8 mouse cellular contexts compared by ENCODE assay signal in genomic region chr7:110164712-110165122, GRCm38 (mm10). TPM values are rescaled to one million over a fixed set of nuclear protein-coding genes. Genes with fewer than 3 reads are reported as not detected.
DNase-seq lines count a peak whose midpoint lies in the region; ATAC-seq lines count a peak whose summit lies in the region.

No protein-coding gene starts in this region.

- intact Hi-C loops in gastrocnemius, postnatal 14 days (cut with DNase I; ENCODE audit: low total_unique reads): no loop called here
- intact Hi-C loops in left cerebral cortex, postnatal 10 days (cut with DNase I): loop anchor here (2.0 to 10.0 kb wide), 4 partner anchors 58 to 460 kb away; partner anchors contain the start of genes Adm and Swap70

- peak; percentile 89 for ATAC-seq in inflammation-experienced regulatory T-cells, adult 6 months
- ATAC-seq in megakaryocyte-erythroid progenitor cell, adult 5-6 weeks (replicated peaks; ENCODE audit: low FRiP score, low TSS enrichment, poor library complexity, severe bottlenecking): peak; percentile 94

- DNase-seq in adrenal gland, adult (ENCODE audit: inconsistent age in 2 of 2, low spot score in 1 of 2): peak; percentile 93 to 97
- peak; percentile 97 for DNase-seq in embryo, embryonic 10.5 days (ENCODE audit: low spot score)
- peak; percentile 92 for DNase-seq in gastrocnemius, postnatal 14 days
- DNase-seq in left cerebral cortex, postnatal 10 days (ENCODE audit: extremely low spot score in 1 of 2, low spot score in 2 of 2): peak; percentile 86 to 93
- peak; percentile 89 for DNase-seq in right cerebral cortex, postnatal 25 days
- DNase-seq in urinary bladder, postnatal 4 days (ENCODE audit: low spot score in 2 of 2): peak; percentile 88 to 94

RNA-seq across cellular contexts. Expression of gene Wee1, which starts 42.9 kb away (rescaled TPM):
- total RNA-seq in gastrocnemius, postnatal 14 days (2021): 1 to 10 TPM; 4.3 to 6.4 TPM
- 1 to 10 TPM; 1.5 to 4.5 (median 2.6) TPM for polyA plus RNA-seq in inflammation-experienced regulatory T-cells, adult 6 months (2017; shearing (Covaris generic))
- total RNA-seq in left cerebral cortex, postnatal 10 days (2021): 1 to 10 TPM; 8.1 to 9.3 TPM
- 42.8 and 48.8 TPM in 2 replicates for total RNA-seq in megakaryocyte-erythroid progenitor cell, adult 5-6 weeks (2014; fragmentation: Nextera tagmentation)
- total RNA-seq in megakaryocyte-erythroid progenitor cell, adult 5-6 weeks (2017): 27.0 and 27.8 TPM in 2 replicates

RNA-seq across cellular contexts. Expression of gene Swap70, which starts 56.8 kb away (rescaled TPM):
- total RNA-seq in gastrocnemius, postnatal 14 days (2021): 1 to 10 TPM; 8.3 to 9.0 TPM
- polyA plus RNA-seq in inflammation-experienced regulatory T-cells, adult 6 months (2017; shearing (Covaris generic)): 10 to 100 TPM; 28.6 to 38.2 (median 31.7) TPM
- total RNA-seq in left cerebral cortex, postnatal 10 days (2021): 10 to 100 TPM; 10.9 to 11.5 TPM
- total RNA-seq in megakaryocyte-erythroid progenitor cell, adult 5-6 weeks (2014; fragmentation: Nextera tagmentation): 18.6 and 21.5 TPM in 2 replicates
- total RNA-seq in megakaryocyte-erythroid progenitor cell, adult 5-6 weeks (2017): 38.6 and 41.5 TPM in 2 replicates

Comparison
In these comparisons a context has a peak if more than half of its experiments do, and no peak if none do; other contexts are left out.
1. Peak in every context shown above with its lines: DNase-seq and ATAC-seq.